Mouse (Mus musculus): ENCODE results near the gene Gm8453. TPM values are rescaled to one million over a fixed set of nuclear protein-coding genes. Genes with fewer than 3 reads are reported as not detected.

Gm8453 gene
- total RNA-seq (2023): not detected

DNA sequence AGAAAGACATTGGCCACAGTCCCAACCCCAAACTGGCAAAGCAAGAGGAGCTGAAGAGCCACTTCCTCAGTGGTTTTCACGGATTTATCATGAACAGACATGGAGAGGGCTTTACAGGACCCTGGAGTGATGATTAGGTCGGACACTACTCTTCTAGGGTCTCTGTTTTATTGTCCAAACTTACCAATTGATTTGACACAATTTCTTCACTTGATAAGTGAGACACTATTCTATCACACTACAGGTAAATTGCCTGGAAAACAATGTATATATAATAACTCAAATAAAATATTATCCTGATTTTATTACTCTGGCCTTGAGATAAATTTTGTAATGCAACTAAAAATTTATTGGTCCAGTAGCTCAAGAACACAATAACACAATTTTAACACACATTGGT, at the start of gene Gm8453:
Gm8453 (minus strand) TSS at position 101 of the 400 bp plus-strand sequence.

DNA sequence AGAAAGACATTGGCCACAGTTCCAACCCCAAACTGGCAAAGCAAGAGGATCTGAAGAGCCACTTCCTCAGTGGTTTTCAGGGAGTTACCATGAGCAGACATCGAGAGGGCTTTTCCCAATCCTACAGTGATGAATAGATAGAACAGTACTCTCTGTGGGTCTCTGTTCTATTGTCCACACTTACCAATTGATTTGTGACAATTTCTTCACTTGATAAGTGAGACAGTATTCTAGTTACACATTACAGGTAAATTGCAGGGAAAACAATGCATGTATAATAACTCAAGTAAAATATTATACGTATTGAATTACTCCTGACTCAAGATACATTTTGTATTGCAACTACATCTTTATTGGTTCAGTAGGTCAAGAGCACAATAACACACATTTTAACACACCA, 28.1 kb downstream of the Gm8453 start, which contains the start of gene Gm8653:
Gm8653 (minus strand) TSS at position 101 of the 400 bp plus-strand sequence.

DNA sequence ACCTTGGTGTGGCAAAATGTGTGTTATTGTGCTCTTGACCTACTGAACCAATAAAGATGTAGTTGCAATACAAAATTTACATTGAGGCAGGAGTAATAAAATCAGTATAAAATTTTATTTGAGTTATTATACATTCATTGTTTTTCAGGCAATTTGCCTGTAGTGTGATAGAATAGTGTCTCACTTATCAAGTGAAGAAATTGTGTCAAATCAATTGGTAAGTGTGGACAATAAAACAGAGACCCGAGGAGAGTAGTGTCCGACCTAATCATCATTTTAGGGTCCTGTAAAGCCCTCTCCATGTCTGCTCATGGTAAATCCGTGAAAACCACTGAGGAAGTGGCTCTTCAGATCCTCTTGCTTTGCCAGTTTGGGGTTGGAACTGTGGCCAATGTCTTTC, 40.2 kb downstream of the Gm8453 start, which contains the start of gene Vmn1r143:
Vmn1r143 (plus strand) TSS at position 301 of the 400 bp plus-strand sequence.

Other genes starting within 250 kb of the Gm8453 start
- gene Vmn1r137, start 234.9 kb downstream of the Gm8453 start, total RNA-seq (2023): not detected
- not detected for gene Vmn1r138, start 200.6 kb downstream of the Gm8453 start, total RNA-seq (2023)
- not detected for gene Gm6176, start 173.2 kb downstream of the Gm8453 start, total RNA-seq (2023)
- not detected for gene Vmn1r139, start 160.4 kb downstream of the Gm8453 start, total RNA-seq (2023)
- not detected for gene Gm16451, start 111.2 kb downstream of the Gm8453 start, total RNA-seq (2023)
- gene Gm10666, start 94.7 kb downstream of the Gm8453 start, total RNA-seq (2023): not detected
- gene Vmn1r142, start 65.4 kb downstream of the Gm8453 start, total RNA-seq (2023): not detected
- not detected for gene Vmn1r143, start 40.1 kb downstream of the Gm8453 start, total RNA-seq (2023)
- not detected for gene Gm8653, start 28.2 kb downstream of the Gm8453 start, total RNA-seq (2023)
- not detected for gene Gm4187, start 100.2 kb upstream of the Gm8453 start, total RNA-seq (2023)
- not detected for gene Gm8660, start 141.6 kb upstream of the Gm8453 start, total RNA-seq (2023)
- not detected for gene Vmn1r148, start 184.1 kb upstream of the Gm8453 start, total RNA-seq (2023)
- gene Vmn1r149, start 208.7 kb upstream of the Gm8453 start, total RNA-seq (2023): not detected
- gene Gm10665, start 234.6 kb upstream of the Gm8453 start, total RNA-seq (2023): not detected